Mouse (Mus musculus) heart, postnatal 0 days (tissue): ENCODE measurements around the gene Zmynd19. TPM values are rescaled to one million over a fixed set of nuclear protein-coding genes. Genes with fewer than 3 reads are reported as not detected.

ENCODE experiments used
- ATAC-seq: fragments of 200-750 bp; cut with Nextera tagmentation; 2 replicates; pipeline ENCODE4 v1.8.0; 2017; ENCODE audit warnings: low read depth, moderate number of reproducible peaks, moderate library complexity; ENCODE audit not compliant: insufficient read depth
- DNase-seq: peaks from one replicate; pipeline ENCODE4 v3.0.0-alpha.2; 2016; ENCODE audit warnings: low spot score
- H3K27ac ChIP-seq: fragments of 300-500 bp; sonication (generic); 2 replicates; pipeline ENCODE4 v1.5.1; 2014; ENCODE audit warnings: low read depth, mild to moderate bottlenecking
- H3K27me3 ChIP-seq: fragments of 300-500 bp; sonication (generic); 2 replicates; pipeline ENCODE4 v1.6.1; 2014; ENCODE audit warnings: low read length, mixed read lengths; ENCODE audit not compliant: control insufficient read depth, insufficient read depth
- H3K36me3 ChIP-seq: fragments of 300-500 bp; sonication (generic); replicated peaks from 2 replicates; pipeline ENCODE4 v1.6.1; 2014; ENCODE audit warnings: low read length, mixed read lengths; ENCODE audit not compliant: control insufficient read depth, insufficient read depth
- H3K4me1 ChIP-seq: fragments of 300-500 bp; sonication (generic); 2 replicates; pipeline ENCODE4 v1.6.1; 2014; ENCODE audit warnings: antibody characterized with exemption; ENCODE audit not compliant: control insufficient read depth, insufficient read depth
- H3K4me2 ChIP-seq: fragments of 300-500 bp; sonication (generic); 2 replicates; pipeline ENCODE4 v1.6.1; 2014; ENCODE audit warnings: low read depth, mild to moderate bottlenecking, low read length, moderate library complexity
- H3K4me3 ChIP-seq: fragments of 300-500 bp; sonication (generic); 2 replicates; pipeline ENCODE4 v1.5.1; 2014; ENCODE audit warnings: low read depth, low read length
- H3K9ac ChIP-seq: fragments of 300-500 bp; sonication (generic); replicated peaks from 2 replicates; pipeline ENCODE4 v1.6.1; 2014; ENCODE audit warnings: low read depth, low read length, mixed read lengths
- H3K9me3 ChIP-seq: fragments of 300-500 bp; sonication (generic); replicated peaks from 2 replicates; pipeline ENCODE4 v1.6.1; 2016; ENCODE audit warnings: low read length; ENCODE audit not compliant: control insufficient read depth
- CTCF ChIP-seq: IDR thresholded peaks from 2 replicates; pipeline ENCODE4 v1.5.1; 2016; ENCODE audit warnings: antibody characterized with exemption, control low read depth, low read depth
- EP300 ChIP-seq: IDR thresholded peaks from 2 replicates; pipeline ENCODE4 v1.6.1; 2016; ENCODE audit warnings: antibody characterized with exemption, low read depth
- WGBS: fragments of 180-500 bp; shearing (Covaris S2); extraction: QIAGEN DNeasy Blood & Tissue Kit; methylation state at CpG from one replicate; pipeline ENCODE4 v1.1.7; 2014; 5-methylcytosine and 5-hydroxymethylcytosine counted together
- polyA plus RNA-seq: library from polyadenylated mRNA; unstranded; fragments of >200 nt; fragmentation: Nextera tagmentation; extraction: Ambion mirVana; gene quantifications from 2 replicates; pipeline ENCODE4 v1.2.1, GENCODE M21; 2015
- total RNA-seq: library from RNA; depleted of rRNA; stranded (reverse); fragments of >200 nt; gene quantifications from 2 replicates; pipeline ENCODE4 v1.2.3, GENCODE M21; 2014; ENCODE audit warnings: low replicate concordance

Gene Zmynd19
- total and polyA plus RNA-seq, 2 experiments from 2014 or later = 6.0 to 21.3 TPM

GRCm38 (mm10) chr2:24929119-24929518, 20.5 kb upstream of the Zmynd19 start:
- WGBS = 57% methylated on average over 2 of the region's 2 CpGs
- Histone ChIP-seq H3K9me3 (no peaks in the 10 kb centered on the region), H3K27me3 (no peaks in the 10 kb centered on the region), H3K27ac (no peak overlapping the region), H3K4me3 (no peak overlapping the region), H3K4me2 (no peak overlapping the region), H3K4me1 (0 out of 2 replicates have a peak, but pooled peaks cover 2% of the 10 kb centered on the region), H3K9ac (no peak overlapping the region), H3K36me3 (no peaks in the 10 kb centered on the region)
- TF ChIP-seq CTCF (no peak), EP300 (no peak)
- DNase-seq (no peak), ATAC-seq (no peak)

DNA sequence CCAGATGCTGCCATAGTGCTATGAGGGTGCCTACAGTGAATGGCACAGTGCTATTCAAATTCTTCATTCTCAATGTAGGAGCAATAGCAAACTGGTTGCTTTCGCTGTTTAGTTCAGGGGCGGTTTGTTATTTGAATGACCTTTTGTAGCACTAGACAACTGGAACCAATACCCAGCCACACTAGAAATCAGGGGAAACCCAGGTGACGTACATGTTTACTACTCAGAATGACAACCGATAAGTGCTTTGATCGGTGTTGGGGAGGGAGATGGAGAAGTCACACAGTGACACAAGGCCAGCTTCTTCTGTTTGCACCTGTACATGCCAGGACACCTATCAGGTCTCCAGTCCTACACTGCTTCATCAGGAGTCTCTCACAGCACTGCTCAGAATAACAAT, 20.0 kb upstream of the Zmynd19 start:
- WGBS = 88% methylated on average over 5 of the region's 5 CpGs
- Histone ChIP-seq H3K27ac (no peak overlapping the region), H3K9me3 (no peaks in the 10 kb centered on the region), H3K4me3 (no peak overlapping the region), H3K27me3 (no peaks in the 10 kb centered on the region), H3K4me1 (0 out of 2 replicates have a peak, but pooled peaks cover 6% of the 10 kb centered on the region), H3K36me3 (no peaks in the 10 kb centered on the region), H3K9ac (no peak overlapping the region), H3K4me2 (no peak overlapping the region)
- ATAC-seq (no peak), DNase-seq (no peak)
- TF ChIP-seq CTCF (no peak), EP300 (no peak)

- Histone ChIP-seq H3K4me1 (0 out of 2 replicates have a peak, but pooled peaks cover 6% of the 10 kb centered on the region), H3K36me3 (no peaks in the 10 kb centered on the region), H3K9me3 (no peaks in the 10 kb centered on the region), H3K4me3 (peak overlapping the region; percentile 67), H3K9ac (peak overlapping the region; percentile 68), H3K27me3 (no peaks in the 10 kb centered on the region), H3K27ac (0 out of 2 replicates have a peak overlapping the region, but pooled peaks have one; percentile 13), H3K4me2 (peak overlapping the region; percentile 93)
- DNase-seq (no peak), ATAC-seq (peak; percentile 42)
- TF ChIP-seq CTCF (no peak), EP300 (no peak)
- WGBS = 10% methylated on average over 19 of the region's 19 CpGs
Measured at GRCm38 (mm10) chr2:24934441-24934963, 15.1 kb upstream of the Zmynd19 start.

DNA sequence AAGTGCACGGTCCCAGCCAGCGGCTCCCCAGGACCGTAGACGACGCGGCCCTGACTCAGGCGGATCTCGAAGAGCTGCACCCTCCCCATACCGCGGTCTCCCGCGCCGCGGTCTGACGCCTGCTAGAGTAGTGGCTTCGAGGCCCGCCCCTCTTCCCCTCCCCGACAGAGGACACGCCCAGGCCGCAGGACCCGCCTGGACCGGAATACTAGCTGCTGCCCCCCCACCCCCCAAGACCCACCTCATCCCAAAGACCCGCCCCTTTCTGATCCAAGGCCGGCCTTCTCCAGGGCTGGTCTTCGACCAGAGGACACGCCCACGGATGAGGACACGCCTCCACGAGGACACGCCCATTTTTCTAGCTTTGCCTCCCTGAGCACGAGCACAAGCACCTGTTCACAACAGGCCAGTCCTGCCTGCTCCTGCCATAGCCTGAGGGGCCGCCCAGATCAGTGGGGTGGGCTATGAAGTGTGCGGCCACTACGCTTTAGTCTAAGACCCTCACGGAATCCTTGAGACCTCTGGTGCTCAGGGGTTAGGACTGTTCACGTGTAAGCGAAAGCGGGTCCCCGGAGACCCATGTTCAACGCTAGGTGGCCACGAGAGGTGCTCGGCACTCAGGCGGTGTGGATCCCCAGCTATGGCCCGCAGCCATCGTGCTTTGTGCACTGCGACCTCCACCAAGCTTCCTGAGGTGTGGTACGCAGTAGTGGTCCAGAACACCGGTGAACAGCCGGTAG, 14.4 kb upstream of the Zmynd19 start, which contains the start of gene Arrdc1:
TSS of gene Arrdc1 (minus strand) at position 196 of the 740 bp plus-strand sequence.
- Histone ChIP-seq H3K36me3 (no peaks in the 10 kb centered on the region), H3K9me3 (no peaks in the 10 kb centered on the region), H3K4me2 (peak within 1 kb of the TSS; percentile 93), H3K4me1 (0 out of 2 replicates have a peak, but pooled peaks cover 6% of the 10 kb centered on the region), H3K4me3 (peak within 1 kb of the TSS; percentile 67), H3K27ac (0 out of 2 replicates have a peak within 1 kb of the TSS, but pooled peaks have one; percentile 13), H3K27me3 (no peaks in the 10 kb centered on the region), H3K9ac (peak within 1 kb of the TSS; percentile 68)
- under 1% methylated on average over 29 of the region's 49 CpGs for WGBS
- ATAC-seq (peak; percentile 95), DNase-seq (peak; percentile 88)
- no peak for TF ChIP-seq EP300
- TF ChIP-seq CTCF = peak; percentile 32

DNA sequence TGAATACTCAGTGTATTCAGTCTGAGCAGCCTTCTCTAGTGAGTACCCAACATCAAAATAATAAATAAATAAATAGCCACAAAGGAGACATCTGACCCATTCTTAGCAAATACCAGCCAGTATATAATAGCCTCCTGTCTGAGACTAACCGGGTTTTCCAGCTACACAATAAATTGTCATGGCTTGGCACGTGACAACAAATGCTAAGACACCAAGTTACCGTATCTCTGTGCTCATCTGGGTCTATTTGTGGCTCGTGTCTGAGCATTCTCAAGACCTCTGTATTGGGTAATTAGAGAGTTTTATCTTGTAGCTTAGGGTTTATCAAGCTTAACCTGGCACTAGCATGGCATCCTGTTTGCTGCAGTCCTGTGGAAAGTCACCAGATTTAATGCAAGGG, 7.5 kb upstream of the Zmynd19 start:
- DNase-seq (no peak), ATAC-seq (no peak)
- Histone ChIP-seq H3K4me1 (no peaks in the 10 kb centered on the region), H3K9me3 (no peaks in the 10 kb centered on the region), H3K27me3 (no peaks in the 10 kb centered on the region), H3K36me3 (no peaks in the 10 kb centered on the region), H3K27ac (no peak overlapping the region), H3K4me2 (no peak overlapping the region), H3K4me3 (no peak overlapping the region), H3K9ac (no peak overlapping the region)
- TF ChIP-seq EP300 (no peak), CTCF (no peak)
- WGBS = 54% methylated on average over 4 of the region's 4 CpGs
